Mouse (Mus musculus): ENCODE results near the gene Itpa. TPM values are rescaled to one million over a fixed set of nuclear protein-coding genes. Genes with fewer than 3 reads are reported as not detected.
A peak's percentile ranks its signal among the peaks of the same experiment; 100 is the strongest.

The Itpa gene
- polyA plus RNA-seq, 1 experiment from 2014 or later = 116 TPM

DNA sequence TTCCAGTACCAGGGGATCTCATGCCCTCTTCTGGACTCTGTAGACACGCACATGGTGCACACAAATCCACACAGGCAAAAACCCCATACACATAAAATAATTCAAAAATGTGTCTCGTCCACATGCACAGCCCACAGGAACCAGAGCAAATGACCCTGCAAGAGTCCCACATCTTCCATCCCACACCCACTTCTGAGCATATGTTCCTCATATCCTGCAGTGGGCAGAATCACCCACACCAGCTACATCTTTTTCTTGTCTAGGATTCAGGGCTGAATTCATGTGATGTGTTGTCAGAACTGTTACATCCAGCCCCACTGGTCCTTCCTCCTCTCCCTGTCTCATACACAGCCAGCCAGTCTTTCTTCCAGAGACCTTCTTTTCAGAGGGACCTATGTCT is 14.1 kb upstream of the Itpa start:
- WGBS = 96% methylated on average over 2 of the region's 2 CpGs
- Histone ChIP-seq H3K27ac (no peak overlapping the region), H3K36me3 (replicated peaks; ENCODE audit: control insufficient read depth, insufficient read depth) (peaks cover 75% of the 10 kb centered on the region), H3K9me3 (ENCODE audit: control insufficient read depth, low read length) (no peaks in the 10 kb centered on the region), H3K27me3 (ENCODE audit: control insufficient read depth, insufficient read depth, low read length) (no peaks in the 10 kb centered on the region), H3K9ac (no peak overlapping the region), H3K4me2 (replicated peaks) (no peak overlapping the region), H3K4me3 (replicated peaks; ENCODE audit: low read length) (no peak overlapping the region), H3K4me1 (replicated peaks; ENCODE audit: control insufficient read depth, insufficient read depth, low read length) (no peaks in the 10 kb centered on the region)
- DNase-seq (ENCODE audit: low spot score) (no peak), ATAC-seq (ENCODE audit: low FRiP score) (no peak)

DNA sequence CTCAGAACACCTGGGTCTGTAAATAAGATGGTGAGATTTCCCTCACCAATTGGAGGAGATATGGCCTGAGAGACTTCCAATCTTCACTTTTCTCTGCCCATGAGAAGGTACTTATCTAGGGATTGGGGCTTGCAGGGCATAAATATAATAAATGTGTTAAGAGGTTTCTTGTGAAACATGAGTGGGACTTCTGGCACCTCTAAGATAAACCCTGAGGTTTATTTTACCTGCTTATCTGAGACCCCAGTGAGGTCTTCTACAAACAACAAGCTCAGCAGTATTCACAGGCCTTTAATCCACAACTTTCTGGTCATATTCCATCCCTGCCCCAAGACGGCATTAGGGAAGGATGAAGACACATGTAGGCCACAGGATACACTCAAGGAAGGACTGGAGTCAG is 13.7 kb upstream of the Itpa start:
- 93% methylated on average over 1 of the region's 1 CpGs for WGBS
- H3K4me2 ChIP-seq (replicated peaks) = no peak overlapping the region

DNA sequence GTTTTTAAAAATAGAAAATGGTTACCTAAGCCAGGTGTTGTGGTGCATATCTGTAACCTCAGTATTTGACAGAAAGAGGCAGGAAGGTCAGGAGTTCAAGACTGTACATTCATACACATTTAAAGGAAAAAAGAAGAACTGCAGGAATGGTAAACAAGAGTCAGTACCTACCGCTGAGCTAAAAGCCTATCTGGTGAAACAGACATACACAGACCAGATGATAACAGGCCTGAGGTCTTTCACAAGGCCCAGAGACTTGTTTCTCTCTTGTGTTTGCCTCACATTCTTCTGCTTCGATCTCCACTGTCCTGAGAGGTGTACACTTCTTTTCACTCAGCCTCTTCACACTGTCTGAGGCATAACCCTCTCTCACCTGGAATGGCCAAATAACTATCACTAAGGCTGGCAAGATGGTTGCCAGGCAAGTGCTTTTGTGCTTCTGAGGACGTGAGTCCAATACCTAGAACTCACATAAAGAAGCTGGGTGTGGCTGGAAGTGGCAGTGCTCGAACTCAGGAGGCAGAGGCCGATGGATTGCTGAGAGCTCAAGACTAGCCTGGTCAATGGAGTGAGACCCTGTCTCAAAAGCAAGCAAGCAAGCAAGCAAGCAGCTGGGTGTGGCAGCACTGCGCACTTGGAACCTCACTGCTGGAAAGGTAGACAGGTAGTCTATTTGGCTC is 11.6 kb upstream of the Itpa start:
- DNase-seq (ENCODE audit: low spot score) (no peak), ATAC-seq (ENCODE audit: low FRiP score) (no peak)
- H3K4me3 ChIP-seq (replicated peaks; ENCODE audit: low read length) = no peak overlapping the region
- H3K4me1 ChIP-seq (replicated peaks; ENCODE audit: control insufficient read depth, insufficient read depth, low read length) = no peaks in the 10 kb centered on the region
- H3K4me2 ChIP-seq (replicated peaks) = no peak overlapping the region
- 93% methylated on average over 6 of the region's 6 CpGs for WGBS
- peaks cover 88% of the 10 kb centered on the region for H3K36me3 ChIP-seq (replicated peaks; ENCODE audit: control insufficient read depth, insufficient read depth)
- H3K9me3 ChIP-seq (ENCODE audit: control insufficient read depth, low read length) = no peaks in the 10 kb centered on the region
- H3K27me3 ChIP-seq (ENCODE audit: control insufficient read depth, insufficient read depth, low read length) = no peaks in the 10 kb centered on the region
- H3K27ac ChIP-seq = no peak overlapping the region
- no peak overlapping the region for H3K9ac ChIP-seq

More for the DNA sequence above, 13.7 kb upstream of the Itpa start:
- no peak for ATAC-seq (ENCODE audit: low FRiP score)
- Histone ChIP-seq H3K36me3 (replicated peaks; ENCODE audit: control insufficient read depth, insufficient read depth) (peaks cover 79% of the 10 kb centered on the region), H3K4me1 (replicated peaks; ENCODE audit: control insufficient read depth, insufficient read depth, low read length) (no peaks in the 10 kb centered on the region), H3K4me3 (replicated peaks; ENCODE audit: low read length) (no peak overlapping the region), H3K9ac (no peak overlapping the region), H3K27me3 (ENCODE audit: control insufficient read depth, insufficient read depth, low read length) (no peaks in the 10 kb centered on the region), H3K27ac (no peak overlapping the region), H3K9me3 (ENCODE audit: control insufficient read depth, low read length) (no peaks in the 10 kb centered on the region)
- no peak for DNase-seq (ENCODE audit: low spot score)

DNA sequence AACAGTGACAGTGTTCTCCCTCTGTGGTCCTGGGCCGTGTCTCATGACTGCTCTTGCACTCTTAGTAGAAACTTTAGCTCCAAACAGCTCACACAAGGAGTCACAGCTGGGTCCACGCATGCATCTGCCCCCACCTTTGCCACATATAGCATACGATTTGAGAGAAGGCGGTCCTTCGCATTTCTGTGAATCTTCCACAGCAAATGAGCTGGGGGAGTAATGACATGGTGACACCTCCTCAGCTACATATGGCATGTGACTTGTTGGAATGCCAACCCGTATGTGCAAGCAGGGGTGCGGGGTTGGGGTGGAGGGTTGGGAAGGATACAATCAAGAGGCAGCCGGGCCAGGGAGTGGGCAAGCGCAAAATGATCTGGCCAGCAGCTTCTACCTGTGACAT is 10.9 kb upstream of the Itpa start:
- no peak overlapping the region for H3K27ac ChIP-seq
- ATAC-seq (ENCODE audit: low FRiP score) (no peak), DNase-seq (ENCODE audit: low spot score) (no peak)
- no peaks in the 10 kb centered on the region for H3K9me3 ChIP-seq (ENCODE audit: control insufficient read depth, low read length)
- H3K4me3 ChIP-seq (replicated peaks; ENCODE audit: low read length) = no peak overlapping the region
- H3K27me3 ChIP-seq (ENCODE audit: control insufficient read depth, insufficient read depth, low read length) = no peaks in the 10 kb centered on the region
- H3K9ac ChIP-seq = no peak overlapping the region
- H3K4me1 ChIP-seq (replicated peaks; ENCODE audit: control insufficient read depth, insufficient read depth, low read length) = no peaks in the 10 kb centered on the region
- H3K4me2 ChIP-seq (replicated peaks) = no peak overlapping the region
- 97% methylated on average over 9 of the region's 9 CpGs for WGBS
- H3K36me3 ChIP-seq (replicated peaks; ENCODE audit: control insufficient read depth, insufficient read depth) = peaks cover 94% of the 10 kb centered on the region

DNA sequence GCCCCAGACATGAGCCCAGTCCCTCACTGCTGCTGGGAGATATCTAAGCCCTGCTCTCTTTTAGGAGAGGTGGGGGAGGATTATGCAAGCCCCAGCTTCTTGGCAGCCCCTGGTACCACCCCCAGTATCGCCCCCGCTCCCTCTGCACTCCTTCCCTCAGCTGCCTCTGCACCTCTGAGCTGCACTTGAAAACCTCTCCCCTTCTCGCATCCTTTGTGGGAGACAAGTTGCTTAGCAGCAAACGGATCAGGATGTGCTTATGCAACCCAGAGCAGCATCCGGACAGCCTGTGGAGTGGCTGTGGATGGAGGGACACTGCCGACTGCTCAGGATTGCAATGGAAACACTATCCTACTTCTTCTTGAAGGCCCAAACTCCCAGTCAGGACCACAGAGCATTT is 9.9 kb upstream of the Itpa start:
- Histone ChIP-seq H3K9ac (no peak overlapping the region), H3K27ac (no peak overlapping the region), H3K9me3 (ENCODE audit: control insufficient read depth, low read length) (no peaks in the 10 kb centered on the region), H3K27me3 (ENCODE audit: control insufficient read depth, insufficient read depth, low read length) (no peaks in the 10 kb centered on the region), H3K4me2 (replicated peaks) (no peak overlapping the region), H3K4me3 (replicated peaks; ENCODE audit: low read length) (no peak overlapping the region), H3K4me1 (replicated peaks; ENCODE audit: control insufficient read depth, insufficient read depth, low read length) (no peaks in the 10 kb centered on the region), H3K36me3 (replicated peaks; ENCODE audit: control insufficient read depth, insufficient read depth) (peaks cover 97% of the 10 kb centered on the region)
- ATAC-seq (ENCODE audit: low FRiP score) = no peak
- DNase-seq (ENCODE audit: low spot score) = no peak
- WGBS = 89% methylated on average over 6 of the region's 6 CpGs

DNA sequence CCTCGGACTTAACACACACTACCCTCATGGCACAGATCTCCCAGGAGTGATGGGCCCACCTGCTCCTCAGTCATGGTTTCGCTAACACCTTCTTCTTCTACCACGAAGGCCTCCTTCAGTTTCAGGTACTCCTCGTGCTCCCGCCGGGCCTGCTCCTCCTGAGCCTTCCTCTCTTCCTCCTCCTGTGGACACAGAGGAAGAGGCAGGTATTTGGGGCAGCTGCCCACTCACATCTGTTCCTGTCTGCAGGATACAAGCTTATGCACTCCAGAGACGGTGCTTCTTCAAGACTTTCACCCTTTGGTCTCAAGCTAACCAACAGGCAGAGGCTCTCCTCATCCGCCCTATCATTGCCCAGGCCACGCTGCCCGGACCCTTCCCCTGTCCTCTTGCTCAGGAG is 8.9 kb upstream of the Itpa start:
- no peak for DNase-seq (ENCODE audit: low spot score)
- WGBS = 96% methylated on average over 10 of the region's 10 CpGs
- H3K27me3 ChIP-seq (ENCODE audit: control insufficient read depth, insufficient read depth, low read length) = no peaks in the 10 kb centered on the region
- H3K9me3 ChIP-seq (ENCODE audit: control insufficient read depth, low read length) = no peaks in the 10 kb centered on the region
- no peak for ATAC-seq (ENCODE audit: low FRiP score)
- H3K36me3 ChIP-seq (replicated peaks; ENCODE audit: control insufficient read depth, insufficient read depth) = peaks cover 94% of the 10 kb centered on the region
- H3K4me2 ChIP-seq (replicated peaks) = no peak overlapping the region
- no peak overlapping the region for H3K4me3 ChIP-seq (replicated peaks; ENCODE audit: low read length)
- no peak overlapping the region for H3K27ac ChIP-seq
- H3K9ac ChIP-seq = no peak overlapping the region
- peaks cover 9% of the 10 kb centered on the region for H3K4me1 ChIP-seq (replicated peaks; ENCODE audit: control insufficient read depth, insufficient read depth, low read length)

DNA sequence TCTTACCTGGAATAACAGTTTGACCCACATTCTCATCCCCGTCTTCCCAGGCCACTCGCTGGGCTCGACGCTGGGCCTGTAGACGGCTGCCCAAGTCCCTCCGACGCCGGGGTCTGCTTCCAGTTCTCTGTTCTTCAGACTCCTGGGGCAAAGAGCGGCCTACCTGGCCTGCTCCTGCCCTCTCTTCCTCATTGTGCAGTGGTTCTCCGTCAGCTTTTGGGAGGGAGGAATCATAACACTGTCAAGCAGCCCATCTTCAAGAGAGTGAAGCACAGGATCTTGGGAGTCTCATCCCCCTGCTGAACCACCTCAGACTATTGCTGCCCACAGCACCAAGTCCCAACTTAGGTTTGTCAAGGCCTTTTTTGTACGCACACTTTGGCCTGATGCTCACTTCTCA is 4.1 kb upstream of the Itpa start:
- Histone ChIP-seq H3K36me3 (replicated peaks; ENCODE audit: control insufficient read depth, insufficient read depth) (peaks cover 45% of the 10 kb centered on the region), H3K9me3 (ENCODE audit: control insufficient read depth, low read length) (no peaks in the 10 kb centered on the region), H3K4me1 (replicated peaks; ENCODE audit: control insufficient read depth, insufficient read depth, low read length) (peaks cover 17% of the 10 kb centered on the region), H3K27ac (peak overlapping the region; percentile 95), H3K27me3 (ENCODE audit: control insufficient read depth, insufficient read depth, low read length) (no peaks in the 10 kb centered on the region), H3K4me2 (replicated peaks) (peak overlapping the region; percentile 62), H3K4me3 (replicated peaks; ENCODE audit: low read length) (peak overlapping the region; percentile 43), H3K9ac (peak overlapping the region; percentile 68)
- ATAC-seq (ENCODE audit: low FRiP score) (no peak), DNase-seq (ENCODE audit: low spot score) (no peak)
- 87% methylated on average over 11 of the region's 11 CpGs for WGBS

DNA sequence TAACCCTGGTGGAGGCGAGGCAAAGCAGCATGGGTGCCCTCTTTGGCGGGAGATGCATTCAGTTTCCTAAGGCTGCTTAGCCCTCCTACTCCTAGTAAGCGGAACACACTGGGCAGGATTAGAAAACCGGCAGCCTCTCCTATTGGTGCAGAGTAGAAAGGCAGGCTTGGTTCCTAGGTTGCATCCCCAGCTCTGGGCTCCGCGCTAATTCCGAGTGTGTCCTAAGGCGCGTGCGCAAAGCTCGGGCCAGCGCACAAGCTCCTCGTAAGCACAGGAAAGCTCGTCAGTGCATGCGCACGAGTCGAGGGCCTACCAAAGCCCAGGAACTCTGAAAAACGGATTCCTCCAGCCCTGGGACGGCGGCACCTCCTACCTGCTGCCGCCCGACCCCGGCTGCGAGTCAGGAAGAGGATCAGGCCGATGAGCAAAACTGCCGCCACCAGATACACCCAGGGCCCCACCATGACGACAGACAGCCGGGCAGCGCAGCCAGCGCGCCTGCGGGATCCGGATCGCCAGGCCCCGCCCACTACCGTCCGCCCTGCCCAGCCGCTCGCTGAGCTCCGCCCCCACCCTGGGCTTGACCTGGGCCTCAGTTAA is 3.2 kb upstream of the Itpa start, which contains the start of gene Ddrgk1:
TSS of gene Ddrgk1 (minus strand) at position 558 of the 600 bp plus-strand sequence.
- peak; percentile 97 for ATAC-seq (ENCODE audit: low FRiP score)
- Histone ChIP-seq H3K36me3 (replicated peaks; ENCODE audit: control insufficient read depth, insufficient read depth) (peaks cover 37% of the 10 kb centered on the region), H3K9ac (peak within 1 kb of the TSS; percentile 68), H3K27me3 (ENCODE audit: control insufficient read depth, insufficient read depth, low read length) (no peaks in the 10 kb centered on the region), H3K27ac (peak within 1 kb of the TSS; percentile 95), H3K4me1 (replicated peaks; ENCODE audit: control insufficient read depth, insufficient read depth, low read length) (peaks cover 20% of the 10 kb centered on the region), H3K9me3 (ENCODE audit: control insufficient read depth, low read length) (no peaks in the 10 kb centered on the region), H3K4me2 (replicated peaks) (peak within 1 kb of the TSS; percentile 62), H3K4me3 (replicated peaks; ENCODE audit: low read length) (peak within 1 kb of the TSS; percentile 43)
- DNase-seq (ENCODE audit: low spot score) = peak; percentile 95
- under 1% methylated on average over 40 of the region's 40 CpGs for WGBS

DNA sequence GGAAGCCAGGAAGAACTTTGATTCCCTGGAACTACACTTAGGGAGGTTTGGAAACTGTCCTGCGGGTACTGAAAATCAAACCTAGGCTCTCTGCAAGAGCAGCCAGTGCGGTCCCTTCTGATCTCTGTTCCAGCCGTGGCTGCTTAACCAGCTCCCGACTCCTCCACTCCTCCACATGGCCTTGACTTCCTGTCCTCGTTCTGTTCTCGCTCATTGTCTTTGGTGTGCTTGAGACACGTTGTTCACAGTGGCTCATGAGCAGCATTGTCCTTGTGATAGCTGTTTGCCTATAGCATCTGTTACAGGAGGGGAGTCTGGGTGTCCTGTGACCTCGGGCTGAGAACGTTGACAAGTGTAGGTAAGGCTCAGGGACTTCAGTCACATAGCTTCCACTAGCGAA is 9.8 kb downstream of the Itpa start:
- no peak for ATAC-seq (ENCODE audit: low FRiP score)
- H3K4me1 ChIP-seq (replicated peaks; ENCODE audit: control insufficient read depth, insufficient read depth, low read length) = no peaks in the 10 kb centered on the region
- 94% methylated on average over 10 of the region's 10 CpGs for WGBS
- H3K36me3 ChIP-seq (replicated peaks; ENCODE audit: control insufficient read depth, insufficient read depth) = peaks cover 96% of the 10 kb centered on the region
- H3K9ac ChIP-seq = no peak overlapping the region
- no peak overlapping the region for H3K27ac ChIP-seq
- no peak overlapping the region for H3K4me3 ChIP-seq (replicated peaks; ENCODE audit: low read length)
- no peaks in the 10 kb centered on the region for H3K9me3 ChIP-seq (ENCODE audit: control insufficient read depth, low read length)
- DNase-seq (ENCODE audit: low spot score) = no peak
- no peaks in the 10 kb centered on the region for H3K27me3 ChIP-seq (ENCODE audit: control insufficient read depth, insufficient read depth, low read length)
- H3K4me2 ChIP-seq (replicated peaks) = no peak overlapping the region
